Mouse (Mus musculus) adrenal gland, adult 2 months (tissue): ENCODE results near the gene Diras2. TPM values are rescaled to one million over a fixed set of nuclear protein-coding genes. Genes with fewer than 3 reads are reported as not detected.
A peak's percentile ranks its signal among the peaks of the same experiment; 100 is the strongest.

ENCODE experiments used
- DNase-seq: peaks from one replicate; pipeline ENCODE4 v3.0.0; 2021
- long read RNA-seq: library from polyadenylated mRNA; stranded (forward); transcript quantifications from one replicate; pipeline ENCODE4 v2.0.0, GENCODE M21; 2021
- polyA plus RNA-seq: library from polyadenylated mRNA; depleted of rRNA; stranded (reverse); fragments of >200 nt; gene quantifications from 2 replicates; pipeline ENCODE4 v1.2.3, GENCODE M21; 2012; rRNA removed
- total RNA-seq, 2 experiments: library from RNA; stranded (reverse); gene quantifications; 2 replicates each; pipeline ENCODE4 v1.2.3; 2021

Gene Diras2
- total RNA-seq (1 to 10 TPM; 3.7 to 5.8 TPM), polyA plus RNA-seq (2.3 and 3.5 TPM in 2 replicates)
- long read RNA-seq, full-length matches to known transcripts: 2 of 2 reads
- long read RNA-seq, partial matches to known transcripts: 0 of 2 reads
- long read RNA-seq, other reads (novel, unspliced or antisense): 0 of 2 reads

DNA sequence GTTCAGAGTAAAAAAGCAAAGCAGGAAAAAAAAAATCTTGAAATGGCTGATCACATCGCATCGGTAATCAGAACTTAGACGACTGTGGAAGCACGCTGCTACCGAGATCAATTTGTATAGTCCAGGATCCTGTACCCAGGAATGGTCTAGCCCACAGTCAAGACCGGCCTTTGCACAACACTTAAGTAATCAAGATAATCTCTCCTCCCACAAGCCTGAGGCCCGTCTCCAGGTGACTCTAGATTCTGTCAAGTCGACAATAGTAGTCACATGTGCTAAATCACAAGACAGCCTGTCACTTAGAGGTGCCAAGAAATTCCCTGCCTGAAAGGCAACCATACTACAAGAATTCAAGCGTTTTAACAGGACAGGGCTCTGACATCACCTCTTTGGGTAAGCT, at the start of gene Diras2:
Gene Diras2, minus strand, starts transcription at position 159 of the 400 bp plus-strand sequence.
- no peak for DNase-seq

DNA sequence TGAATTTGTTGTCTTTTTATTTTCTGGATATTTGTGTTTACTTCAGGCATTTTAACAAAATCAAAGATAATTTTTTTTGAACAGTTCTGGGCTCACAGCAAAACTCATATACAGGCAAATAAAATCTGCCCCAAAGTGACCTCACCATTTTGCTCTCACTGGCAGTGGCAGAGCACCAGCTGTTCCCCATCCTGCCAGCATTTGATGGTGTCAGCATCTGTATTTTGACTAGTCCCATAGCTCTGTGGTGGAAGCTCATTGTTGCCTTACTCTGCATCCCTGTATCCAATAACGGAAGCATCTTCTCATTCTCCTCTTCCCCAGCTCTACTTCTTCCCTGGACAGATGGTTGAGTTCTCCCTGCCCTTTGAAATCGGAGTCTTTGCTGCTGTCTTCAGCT, 47.7 kb upstream of the Diras2 start:
- DNase-seq: no peak

DNA sequence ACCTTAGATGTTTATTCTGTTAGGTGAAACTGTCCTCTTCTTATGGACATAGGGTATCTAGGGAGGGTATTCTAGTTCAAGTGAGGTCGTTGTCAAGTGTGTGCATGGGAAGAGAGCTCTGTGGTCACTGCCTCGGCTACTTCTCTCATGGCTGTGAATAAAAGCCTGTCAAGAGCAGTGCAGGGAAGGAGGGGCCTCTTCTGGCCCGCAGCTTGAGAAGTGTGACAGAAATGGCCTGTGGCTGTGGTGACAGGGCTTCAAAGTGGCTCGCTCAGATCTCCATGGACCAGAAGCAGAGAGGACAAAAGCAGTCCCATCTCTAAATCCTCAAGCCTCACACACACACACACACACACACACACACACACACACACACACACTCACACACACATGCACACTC, 46.9 kb upstream of the Diras2 start:
- DNase-seq: no peak

DNA sequence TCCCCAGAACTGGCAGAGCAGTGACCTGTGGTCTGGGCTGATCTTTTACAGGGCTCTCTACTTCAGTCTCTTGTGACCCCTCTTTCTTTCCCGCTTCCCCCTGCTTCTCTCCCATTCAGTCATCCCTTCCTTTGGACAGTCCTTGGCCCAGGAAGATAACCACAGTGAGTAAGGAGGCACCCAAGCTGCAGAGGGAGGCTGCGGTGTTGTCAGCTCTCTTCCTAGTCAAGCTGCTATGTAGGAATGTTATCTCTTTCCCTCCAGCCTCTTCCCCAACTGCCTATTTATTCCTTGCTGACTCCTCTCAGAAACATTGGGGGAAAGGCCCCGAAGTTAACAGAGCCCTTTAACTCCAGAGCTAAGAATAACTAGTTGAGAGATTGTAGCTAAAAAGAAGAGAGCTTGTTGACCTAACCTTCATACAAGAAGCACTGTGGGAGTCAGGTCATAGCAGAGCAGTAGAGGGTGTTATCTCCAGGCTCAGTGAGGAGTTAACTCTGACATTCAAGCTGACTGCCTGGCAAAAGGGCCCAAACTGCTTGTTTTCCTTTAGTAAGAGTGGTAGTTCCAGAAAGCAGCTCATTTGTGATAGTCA, 46.3 kb upstream of the Diras2 start:
- no peak for DNase-seq

DNA sequence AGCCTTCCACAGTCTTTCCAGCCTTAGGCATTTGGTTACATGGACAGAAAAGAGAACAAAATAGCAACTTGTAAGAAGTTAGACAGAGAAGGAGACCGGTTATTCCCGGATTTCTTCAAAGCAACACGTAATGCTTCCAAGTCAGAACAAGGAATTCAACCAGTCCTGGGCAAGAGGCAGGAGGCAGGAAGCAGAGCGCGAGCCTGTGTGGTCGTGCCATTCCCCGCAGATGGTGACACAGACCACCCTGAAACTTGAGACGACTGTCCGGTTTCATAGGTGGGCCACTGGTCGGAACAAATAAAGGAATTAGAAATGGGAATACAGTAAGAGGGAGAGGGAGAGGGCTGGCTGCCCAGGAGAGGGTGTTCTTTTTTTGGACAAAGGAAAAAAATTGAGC, 45.8 kb upstream of the Diras2 start:
- DNase-seq: no peak

DNA sequence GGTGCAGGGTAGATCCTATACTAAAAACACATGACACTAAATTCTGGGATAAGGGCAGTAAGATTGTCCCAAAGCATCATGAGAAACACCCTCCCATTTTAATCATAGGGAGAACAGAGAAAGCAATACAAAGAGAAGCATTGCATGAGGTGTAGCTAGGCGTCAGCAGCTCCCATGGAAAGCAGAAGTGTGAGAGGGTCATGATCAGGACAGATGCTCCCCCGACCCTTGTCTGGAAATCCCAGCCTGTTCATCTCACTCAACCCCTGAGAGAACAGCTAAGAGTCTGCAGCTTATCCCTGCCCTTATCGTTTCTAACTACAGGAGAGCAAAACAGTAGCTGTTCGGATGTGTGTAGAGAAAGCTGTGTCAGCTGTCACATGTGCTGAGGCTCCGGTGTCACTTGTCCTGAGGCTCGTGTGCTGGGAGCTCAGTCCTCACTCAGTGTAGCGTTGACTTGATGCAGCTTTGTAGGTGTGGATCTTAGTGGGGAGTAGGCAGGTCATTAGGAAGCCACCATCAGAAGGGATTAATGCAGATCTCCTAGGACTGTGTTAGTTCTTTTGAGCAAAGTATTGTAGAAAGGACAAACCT, 45.0 kb upstream of the Diras2 start:
- no peak for DNase-seq

DNA sequence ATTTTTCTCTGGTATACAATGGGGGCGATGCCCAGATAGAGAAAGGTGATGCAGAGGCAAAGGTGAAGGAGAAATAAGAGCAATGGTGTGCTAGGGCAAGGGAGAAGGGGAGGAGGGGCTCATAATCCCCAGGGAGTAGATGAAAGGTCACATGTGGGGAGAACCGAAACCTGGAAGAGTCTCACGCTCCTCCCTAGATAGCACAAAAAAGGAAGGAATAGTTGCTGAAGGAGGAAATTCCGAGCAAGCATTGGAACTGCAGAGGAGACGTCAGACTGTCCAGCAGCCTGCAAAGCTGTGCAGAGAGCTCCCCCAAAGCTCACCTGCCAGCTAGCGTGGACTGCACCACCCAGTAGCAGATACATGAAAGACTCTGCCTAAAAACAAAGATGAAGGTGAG, 44.4 kb upstream of the Diras2 start:
- no peak for DNase-seq

DNA sequence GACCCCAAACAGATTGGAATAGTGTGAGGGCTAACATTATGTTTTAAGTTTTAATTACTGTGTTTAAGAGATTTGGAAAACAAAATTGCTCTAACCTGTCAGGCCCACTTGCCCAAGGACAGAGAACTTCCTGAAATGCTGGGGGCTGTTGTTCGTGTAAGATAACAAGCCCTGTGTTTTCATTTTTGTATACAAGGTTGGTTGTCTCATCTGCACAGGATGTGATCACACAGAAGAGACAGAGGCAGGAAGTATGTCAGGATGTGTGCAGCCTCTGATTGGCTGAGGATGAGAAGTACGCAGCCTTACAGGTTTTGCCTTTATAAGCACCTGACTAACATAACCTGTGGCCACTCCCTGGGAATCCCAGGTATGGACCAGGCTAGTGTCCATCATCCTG, 43.2 kb upstream of the Diras2 start:
- no peak for DNase-seq

DNA sequence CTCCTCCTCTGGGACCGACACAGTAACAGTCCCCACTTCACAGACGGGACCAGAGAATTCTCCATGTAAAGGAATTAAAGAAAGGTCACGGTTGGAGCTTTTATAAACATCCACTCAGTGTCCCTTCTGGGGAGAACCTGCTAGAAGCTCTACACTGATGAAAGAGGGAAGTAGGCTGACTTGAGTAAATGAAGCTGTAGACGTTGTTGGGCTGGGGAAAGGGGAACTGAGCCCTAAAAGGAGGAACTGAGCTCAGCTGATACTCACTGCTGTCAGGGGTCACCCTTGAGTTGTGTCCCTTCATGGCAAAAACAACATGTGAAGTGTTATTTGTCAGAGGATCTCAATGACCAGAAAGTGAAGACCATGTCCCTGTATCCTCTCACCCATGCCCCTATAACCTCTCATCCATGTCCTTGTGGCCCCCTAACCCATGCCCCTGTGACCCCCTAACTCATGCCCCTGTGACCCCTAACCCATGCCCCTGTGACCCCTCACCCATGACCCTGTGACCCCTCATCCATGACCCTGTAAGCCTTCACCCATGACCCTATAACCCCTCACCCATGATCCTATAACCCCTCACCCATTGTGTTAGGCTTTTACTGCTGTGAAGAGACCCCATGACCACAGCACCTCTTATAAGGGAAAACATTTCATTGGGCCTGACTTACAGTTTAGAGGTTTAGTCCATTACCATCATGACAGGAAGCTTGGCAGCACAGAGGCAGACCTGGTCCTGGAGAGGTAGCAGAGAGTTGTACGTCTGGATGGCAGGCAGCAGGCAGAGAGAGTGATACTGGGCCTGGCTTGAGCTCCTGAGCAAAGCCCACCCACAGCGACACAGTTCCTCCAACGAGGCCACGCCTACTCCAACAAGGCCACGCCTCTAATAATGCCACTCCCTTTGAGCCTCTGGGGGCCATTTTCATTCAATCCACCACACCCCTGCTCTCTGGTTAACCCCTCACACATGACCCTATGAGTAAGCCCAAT, 41.7 kb upstream of the Diras2 start:
- DNase-seq: peak; percentile 7

DNA sequence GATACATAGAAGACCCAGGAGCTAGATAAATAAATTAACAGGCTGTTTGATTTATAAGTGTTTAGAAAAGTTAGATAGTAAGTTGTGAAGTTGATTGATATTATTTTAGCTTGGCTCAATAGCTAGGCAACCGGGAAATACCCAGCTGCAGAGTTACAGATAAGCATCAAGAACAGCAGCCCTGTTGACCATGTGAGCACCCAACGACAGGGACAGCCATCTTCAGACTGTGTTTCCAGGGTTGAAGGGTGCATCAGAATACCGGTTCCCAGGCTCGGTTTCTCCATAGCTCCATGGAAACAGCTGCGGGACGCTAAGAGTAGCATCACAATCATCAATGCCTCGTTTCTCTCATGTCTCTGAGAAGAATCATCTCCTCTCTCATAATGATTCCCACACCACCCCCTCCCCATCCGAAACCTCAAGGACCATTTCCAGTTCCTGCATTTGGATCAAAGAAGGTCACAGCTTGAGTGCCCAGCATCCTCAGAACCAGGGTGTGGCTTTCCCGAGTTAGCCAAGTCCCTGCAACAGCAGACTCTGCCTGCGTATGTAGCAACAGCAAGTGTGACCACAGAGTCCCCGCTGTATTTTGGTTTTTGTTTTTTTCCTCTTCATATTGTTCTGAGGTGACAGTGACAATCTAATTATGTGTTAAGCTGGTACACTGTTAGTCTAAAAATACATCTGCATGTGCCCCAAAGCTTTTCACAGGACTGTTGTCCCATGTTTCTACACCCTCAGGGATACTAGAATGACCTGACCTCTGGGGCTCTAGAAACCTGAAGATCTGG, 40.7 kb upstream of the Diras2 start:
- no peak for DNase-seq

DNA sequence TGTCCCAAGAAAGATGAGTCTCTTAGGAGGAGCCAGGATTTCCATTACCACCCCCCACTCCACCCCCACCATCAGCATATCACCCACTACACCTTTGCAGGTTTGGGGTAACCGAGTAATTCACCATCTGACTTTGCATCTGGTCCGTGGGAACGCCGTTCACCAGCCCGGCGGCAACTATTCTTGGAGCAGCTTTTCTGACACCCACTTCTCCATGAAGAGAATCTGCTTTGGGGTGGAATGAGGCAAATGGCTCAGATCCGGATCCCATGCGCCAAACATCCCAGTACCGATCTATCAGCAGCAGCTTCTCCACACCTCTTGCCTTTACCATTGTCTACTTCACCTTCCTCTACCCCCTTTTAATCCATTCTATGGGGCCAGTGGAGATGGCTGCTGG, 39.2 kb upstream of the Diras2 start:
- DNase-seq: no peak

DNA sequence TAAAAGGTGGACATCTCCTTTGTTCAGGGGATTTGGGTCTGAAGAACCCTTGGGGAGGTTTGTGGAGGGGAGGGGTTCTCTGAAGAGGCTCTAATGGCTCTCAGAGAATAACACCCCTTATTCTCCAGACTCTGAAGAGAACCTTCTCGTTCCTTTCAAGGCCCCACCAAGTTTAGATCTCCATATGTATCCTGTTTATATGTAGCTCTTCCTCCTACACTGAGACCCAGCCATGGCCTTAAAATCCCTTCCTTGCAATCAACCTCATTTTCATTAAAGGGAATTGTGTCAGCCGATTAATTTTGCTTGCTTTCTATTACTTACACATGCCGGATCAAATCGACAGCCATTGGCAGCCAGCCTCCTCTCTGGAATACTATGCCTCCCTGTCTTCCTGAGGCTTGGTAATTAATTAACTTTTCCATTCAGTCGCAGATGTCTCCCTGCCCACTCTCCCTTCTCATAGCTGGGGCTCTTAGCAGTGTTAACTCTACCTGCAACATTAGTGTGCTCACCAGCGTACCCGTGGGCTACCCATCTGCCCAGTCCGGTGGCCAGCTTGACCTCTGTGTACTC, 38.2 kb upstream of the Diras2 start:
- no peak for DNase-seq

DNA sequence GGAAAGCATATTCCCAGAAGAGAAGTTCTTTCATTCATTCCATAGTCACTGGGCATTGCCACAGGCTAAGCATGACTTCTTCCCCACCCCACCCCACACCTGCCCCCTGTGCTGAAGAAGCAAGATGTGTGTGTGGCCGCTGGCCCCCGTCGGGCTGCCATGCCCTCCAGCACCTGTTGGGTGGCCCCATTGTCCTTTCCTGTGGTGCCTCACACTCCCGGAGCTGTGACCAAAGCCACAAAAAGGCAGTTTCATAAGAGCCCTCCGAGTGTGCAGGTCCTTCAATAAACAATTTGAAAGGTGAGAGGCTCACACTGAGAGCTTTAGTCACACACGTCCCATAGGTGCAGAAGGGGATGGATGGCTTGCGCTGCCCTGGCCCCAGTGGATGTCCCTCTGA, 35.7 kb upstream of the Diras2 start:
- DNase-seq: no peak

DNA sequence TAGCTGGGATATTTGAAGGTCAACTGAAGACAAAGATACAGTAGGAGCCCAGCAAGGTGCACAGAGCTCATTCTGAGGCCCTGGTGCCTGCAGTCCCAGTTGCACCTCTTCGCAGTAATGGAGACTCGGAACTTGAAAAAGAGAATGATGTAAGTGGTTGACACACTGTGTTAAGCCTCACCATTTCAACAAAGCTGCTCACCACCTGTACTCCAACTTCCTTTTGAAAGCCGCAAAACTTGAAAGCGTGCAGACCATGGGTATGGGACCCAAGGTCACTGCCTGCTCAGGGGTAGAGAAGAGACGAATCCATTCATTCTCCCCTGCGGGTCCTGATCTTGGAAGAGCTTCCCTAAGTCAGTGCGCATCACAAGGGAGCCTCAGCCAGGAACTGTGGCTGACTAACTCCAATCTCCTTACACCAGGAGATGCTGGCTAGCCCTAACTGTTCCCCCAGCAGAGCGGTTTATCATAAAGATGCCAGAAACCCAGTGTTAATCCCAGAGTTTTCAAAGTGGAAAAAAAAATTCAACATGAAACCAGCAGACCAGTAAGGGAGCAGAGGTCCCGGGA, 35.2 kb upstream of the Diras2 start:
- DNase-seq: no peak

DNA sequence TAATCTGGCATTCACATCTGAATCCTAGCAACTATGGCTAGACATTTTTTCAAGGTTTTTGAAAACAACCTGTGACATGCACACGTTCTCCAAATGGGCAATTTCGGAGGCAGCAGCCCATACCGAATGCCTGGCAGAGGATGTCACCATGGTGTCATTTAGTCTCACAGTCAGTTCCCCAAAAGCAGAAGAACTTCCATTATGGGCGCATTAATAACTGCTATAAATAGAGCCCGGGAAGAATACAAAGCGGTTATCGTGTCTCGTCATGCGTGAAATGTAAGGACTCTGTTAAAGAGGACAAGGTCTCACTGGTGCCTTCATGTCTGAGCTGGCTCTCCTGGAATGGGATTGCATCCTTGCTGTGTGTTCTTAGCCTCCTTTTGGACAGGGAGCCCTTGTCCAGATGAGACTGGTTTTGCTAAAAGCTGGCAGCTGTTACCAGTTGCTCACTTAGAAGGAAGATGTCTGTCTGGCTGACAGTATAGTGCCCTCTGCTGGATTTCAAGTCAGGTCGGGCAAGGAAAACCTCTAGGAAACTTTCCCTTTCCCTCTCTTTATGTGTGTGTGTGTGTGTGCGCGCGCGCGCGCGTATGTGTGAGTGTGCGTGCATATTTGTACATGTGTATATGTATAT, 34.1 kb upstream of the Diras2 start:
- DNase-seq: no peak

DNA sequence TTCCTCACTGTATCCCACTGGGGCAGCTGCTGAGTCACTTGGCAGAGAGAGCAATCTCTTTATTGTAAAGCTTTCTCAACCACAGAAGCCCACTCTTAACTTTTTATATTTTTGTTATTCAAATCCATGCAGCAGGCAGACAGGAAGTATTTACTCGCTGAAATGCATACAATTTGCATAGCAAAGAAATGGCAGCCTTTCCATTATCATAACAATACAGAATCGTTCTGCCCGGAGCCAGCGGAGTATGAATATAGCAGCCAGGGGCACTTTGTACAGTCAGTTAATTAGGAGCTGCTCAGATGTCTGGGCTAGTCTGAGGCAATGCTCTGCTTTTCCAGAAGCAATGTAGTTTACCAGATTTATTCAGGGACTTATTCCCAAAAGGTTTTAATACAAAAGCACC, 31.1 kb upstream of the Diras2 start:
- no peak for DNase-seq

DNA sequence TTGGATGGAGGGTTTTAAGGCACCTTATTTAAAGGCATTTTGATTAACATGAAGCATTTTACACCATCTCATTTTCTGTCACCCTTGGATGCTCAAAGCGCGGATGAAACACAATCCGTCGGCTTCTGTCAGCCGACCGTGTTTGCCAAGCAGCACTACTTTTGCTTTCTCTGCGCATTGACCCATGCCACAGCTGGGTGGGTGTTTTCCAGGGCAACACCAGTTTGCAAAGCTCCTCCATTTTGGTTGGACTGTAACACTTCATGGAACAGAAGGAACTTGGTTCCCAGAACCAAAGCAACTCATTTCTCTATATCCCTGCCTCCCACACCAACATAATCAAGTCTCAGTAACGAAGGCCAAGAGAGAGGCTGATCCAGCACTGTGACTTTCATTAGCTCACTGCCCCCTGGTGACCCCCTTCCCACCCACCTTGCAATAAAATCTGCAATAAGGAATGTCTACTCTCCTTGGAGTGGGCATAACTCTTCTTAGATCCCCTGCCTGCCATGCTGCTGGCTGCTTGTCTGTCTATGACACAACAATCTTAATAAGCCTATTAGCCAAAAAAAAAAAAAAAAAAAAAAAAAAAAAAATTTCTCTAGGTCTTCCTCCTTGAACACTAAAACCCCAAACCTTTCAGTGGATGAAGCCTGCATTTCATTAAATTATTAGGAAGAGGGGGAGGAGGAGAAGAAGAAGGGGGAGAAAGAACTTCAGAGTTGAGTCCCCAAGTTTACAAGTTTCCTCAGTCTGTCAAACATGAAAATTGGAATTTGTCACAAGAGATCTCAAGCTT, 30.5 kb upstream of the Diras2 start:
- DNase-seq: no peak

DNA sequence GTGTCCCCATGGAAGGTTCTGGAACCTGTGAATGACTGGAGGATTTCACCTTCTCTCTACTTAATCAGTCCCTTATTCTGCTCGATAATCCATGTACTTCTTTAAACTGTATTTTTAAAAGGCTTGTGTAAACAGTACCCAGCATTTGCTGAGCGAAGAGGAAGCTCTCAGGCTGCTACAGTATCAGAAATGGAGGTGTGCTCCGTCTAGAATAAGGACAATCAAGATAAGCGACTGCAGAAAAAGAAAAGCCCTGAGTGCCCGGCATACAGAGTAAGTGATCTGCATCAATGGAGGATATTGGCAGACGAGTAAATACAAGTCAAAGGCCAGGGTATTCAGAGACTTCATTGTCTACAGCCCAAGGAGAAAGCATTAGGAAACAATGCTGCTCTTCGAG, 26.3 kb upstream of the Diras2 start:
- DNase-seq: no peak

DNA sequence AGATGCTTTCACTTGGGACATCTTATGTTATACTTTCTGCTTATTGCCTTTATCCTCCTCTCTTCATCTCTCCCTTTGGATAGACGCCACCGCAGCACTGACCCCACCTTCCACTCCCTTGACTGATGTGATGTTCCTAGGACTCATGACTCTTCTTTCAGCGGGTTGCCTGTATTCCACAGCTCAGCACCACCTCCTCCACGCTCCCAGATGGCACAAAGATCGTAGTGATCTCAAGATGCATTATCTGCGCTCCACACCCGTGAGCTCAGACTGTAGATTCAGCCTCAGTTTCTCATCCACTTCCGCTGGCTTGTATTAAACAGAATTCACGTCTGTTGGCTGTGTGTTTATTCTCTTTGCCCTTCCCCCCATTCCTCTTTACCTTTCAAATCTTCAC, 23.6 kb upstream of the Diras2 start:
- DNase-seq: no peak
